Mouse (Mus musculus): Measurements from ENCODE around the gene Ifnl2. TPM values are rescaled to one million over a fixed set of nuclear protein-coding genes. Genes with fewer than 3 reads are reported as not detected.

Ifnl2 gene
- not detected in 2 replicates for polyA plus RNA-seq (2012; rRNA removed; ENCODE audit: low replicate concordance)

GRCm38 (mm10) chr7:28510405-28510974, at the start of gene Ifnl2:
Ifnl2 (minus strand) TSS chr7:28510455.

GRCm38 (mm10) chr7:28547154-28547553, 36.9 kb upstream of the Ifnl2 start, which contains the start of gene Nccrp1:
Nccrp1 (minus strand) TSS chr7:28547254.

GRCm38 (mm10) chr7:28540526-28540925, 30.3 kb upstream of the Ifnl2 start, which contains the start of gene Sycn:
Sycn (plus strand) TSS chr7:28540885.

GRCm38 (mm10) chr7:28522536-28522935, 12.3 kb upstream of the Ifnl2 start, which contains the start of gene Ifnl3:
Ifnl3 (plus strand) TSS chr7:28522836.

Other genes starting within 250 kb of the Ifnl2 start
- gene Eid2, start 242.6 kb downstream of the Ifnl2 start, polyA plus RNA-seq (2012; rRNA removed; ENCODE audit: low replicate concordance), result 2.6 and 9.5 TPM in 2 replicates
- 7.4 and 19.4 TPM in 2 replicates for gene Eid2b, start 232.7 kb downstream of the Ifnl2 start, polyA plus RNA-seq (2012; rRNA removed; ENCODE audit: low replicate concordance)
- gene Selenov, start 219.3 kb downstream of the Ifnl2 start, polyA plus RNA-seq (2012; rRNA removed; ENCODE audit: low replicate concordance), result not detected in 2 replicates
- 0.11 TPM in 1 of 2 replicates, not detected in the other for gene Dll3, start 208.2 kb downstream of the Ifnl2 start, polyA plus RNA-seq (2012; rRNA removed; ENCODE audit: low replicate concordance)
- 90.3 and 103 TPM in 2 replicates for gene Timm50, start 198.4 kb downstream of the Ifnl2 start, polyA plus RNA-seq (2012; rRNA removed; ENCODE audit: low replicate concordance)
- gene Supt5, start 171.7 kb downstream of the Ifnl2 start, polyA plus RNA-seq (2012; rRNA removed; ENCODE audit: low replicate concordance), result 114 and 125 TPM in 2 replicates
- 1,024 and 1,255 TPM in 2 replicates for gene Rps16, start 159.8 kb downstream of the Ifnl2 start, polyA plus RNA-seq (2012; rRNA removed; ENCODE audit: low replicate concordance)
- gene Plekhg2, start 137.9 kb downstream of the Ifnl2 start, polyA plus RNA-seq (2012; rRNA removed; ENCODE audit: low replicate concordance), result 35.6 and 63.3 TPM in 2 replicates
- gene Zfp36, start 130.2 kb downstream of the Ifnl2 start, polyA plus RNA-seq (2012; rRNA removed; ENCODE audit: low replicate concordance), result 63.8 and 131 TPM in 2 replicates
- gene Med29, start 117.7 kb downstream of the Ifnl2 start, polyA plus RNA-seq (2012; rRNA removed; ENCODE audit: low replicate concordance), result 54.4 and 58.2 TPM in 2 replicates
- gene Paf1, start 117.5 kb downstream of the Ifnl2 start, polyA plus RNA-seq (2012; rRNA removed; ENCODE audit: low replicate concordance), result 89.1 and 121 TPM in 2 replicates
- 21.0 and 30.6 TPM in 2 replicates for gene Gmfg, start 73.0 kb downstream of the Ifnl2 start, polyA plus RNA-seq (2012; rRNA removed; ENCODE audit: low replicate concordance)
- 3.9 and 9.0 TPM in 2 replicates for gene Lrfn1, start 58.5 kb downstream of the Ifnl2 start, polyA plus RNA-seq (2012; rRNA removed; ENCODE audit: low replicate concordance)
- gene Ifnl3, start 12.4 kb upstream of the Ifnl2 start, polyA plus RNA-seq (2012; rRNA removed; ENCODE audit: low replicate concordance), result not detected in 2 replicates
- gene Sycn, start 30.4 kb upstream of the Ifnl2 start, polyA plus RNA-seq (2012; rRNA removed; ENCODE audit: low replicate concordance), result 0.91 TPM in 1 of 2 replicates, not detected in the other
- 1.0 and 2.2 TPM in 2 replicates for gene Nccrp1, start 36.8 kb upstream of the Ifnl2 start, polyA plus RNA-seq (2012; rRNA removed; ENCODE audit: low replicate concordance)
- 94.8 and 122 TPM in 2 replicates for gene Samd4b, start 87.7 kb upstream of the Ifnl2 start, polyA plus RNA-seq (2012; rRNA removed; ENCODE audit: low replicate concordance)
- gene Pak4, start 87.7 kb upstream of the Ifnl2 start, polyA plus RNA-seq (2012; rRNA removed; ENCODE audit: low replicate concordance), result 17.6 and 40.2 TPM in 2 replicates
- gene Acp7, start 120.9 kb upstream of the Ifnl2 start, polyA plus RNA-seq (2012; rRNA removed; ENCODE audit: low replicate concordance), result 1.3 TPM in 1 of 2 replicates, not detected in the other
- gene Fbxo27, start 182.4 kb upstream of the Ifnl2 start, polyA plus RNA-seq (2012; rRNA removed; ENCODE audit: low replicate concordance), result 12.5 and 18.3 TPM in 2 replicates
- gene Fbxo17, start 206.3 kb upstream of the Ifnl2 start, polyA plus RNA-seq (2012; rRNA removed; ENCODE audit: low replicate concordance), result 4.6 and 7.5 TPM in 2 replicates
- gene Mrps12, start 231.4 kb upstream of the Ifnl2 start, polyA plus RNA-seq (2012; rRNA removed; ENCODE audit: low replicate concordance), result 47.7 and 130 TPM in 2 replicates
- gene Sars2, start 231.5 kb upstream of the Ifnl2 start, polyA plus RNA-seq (2012; rRNA removed; ENCODE audit: low replicate concordance), result 25.3 and 32.9 TPM in 2 replicates
- not detected in 2 replicates for gene Ccer2, start 245.7 kb upstream of the Ifnl2 start, polyA plus RNA-seq (2012; rRNA removed; ENCODE audit: low replicate concordance)

Data from mammary gland, adult 2 months (tissue).